Mouse (Mus musculus) inflammation-experienced regulatory T-cells, adult 16 weeks (primary cell): Measurements from ENCODE around the gene Egln3. TPM values are rescaled to one million over a fixed set of nuclear protein-coding genes. Genes with fewer than 3 reads are reported as not detected.

Experiments
- polyA plus RNA-seq: library from polyadenylated mRNA; unstranded; fragments of 100-300 nt; shearing (Covaris generic); gene quantifications from one replicate; pipeline ENCODE4 v1.2.1, GENCODE M21; 2017

The Egln3 gene
- 5.6 TPM for polyA plus RNA-seq

DNA sequence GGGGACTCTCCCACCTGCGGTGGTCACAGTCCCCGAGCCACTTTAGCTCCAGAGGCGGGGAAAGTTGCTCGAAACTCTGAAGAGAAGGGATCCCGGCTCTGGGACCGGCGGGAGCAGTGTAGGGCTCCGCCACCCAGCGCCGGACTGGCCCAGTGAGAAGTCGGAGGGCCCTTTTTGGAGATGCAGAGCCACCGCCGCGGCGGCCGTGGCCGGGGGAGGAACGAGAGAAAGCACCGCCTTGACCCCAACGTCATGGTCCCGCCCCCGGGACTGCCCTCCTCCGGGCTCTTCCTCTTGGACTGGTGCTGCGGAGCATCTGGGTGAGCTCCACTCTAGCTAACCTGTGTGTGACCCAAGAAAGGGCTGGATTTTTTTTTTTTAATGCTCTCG, at the start of gene Egln3:
Gene Egln3, minus strand, starts transcription at position 205 of the 390 bp plus-strand sequence.

